Mouse (Mus musculus) embryo, embryonic 11.5 days (tissue): ENCODE results near the gene Prr15l.

Experiments
- DNase-seq: peaks from one replicate; pipeline ENCODE4 v3.0.0-alpha.2; 2012; ENCODE audit warnings: low read depth, low spot score

Prr15l gene

DNA sequence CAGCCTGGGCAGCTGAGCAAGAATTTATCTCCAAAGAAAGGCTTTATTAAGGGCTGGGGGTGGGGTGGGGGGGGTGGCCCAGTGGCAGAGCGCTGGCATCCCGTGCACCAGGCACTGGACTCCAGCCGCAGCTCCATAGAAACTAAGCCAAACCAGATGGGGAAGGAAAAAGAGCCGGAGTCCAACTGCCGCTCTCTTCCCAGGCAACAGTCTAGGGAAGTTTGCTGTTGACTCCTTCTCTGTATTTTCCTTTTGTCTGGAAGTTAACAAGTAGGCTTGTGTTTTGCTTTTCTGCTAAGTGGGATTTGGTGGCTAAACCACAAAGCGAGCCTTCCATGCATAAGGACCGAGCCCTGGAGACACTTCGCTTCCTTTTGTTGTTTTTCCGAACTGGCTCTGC lies 18.6 kb downstream of the Prr15l start:
- no peak for DNase-seq

- DNase-seq = no peak
Observed at GRCm38 (mm10) chr11:96947849-96948248, 19.9 kb downstream of the Prr15l start.

DNA sequence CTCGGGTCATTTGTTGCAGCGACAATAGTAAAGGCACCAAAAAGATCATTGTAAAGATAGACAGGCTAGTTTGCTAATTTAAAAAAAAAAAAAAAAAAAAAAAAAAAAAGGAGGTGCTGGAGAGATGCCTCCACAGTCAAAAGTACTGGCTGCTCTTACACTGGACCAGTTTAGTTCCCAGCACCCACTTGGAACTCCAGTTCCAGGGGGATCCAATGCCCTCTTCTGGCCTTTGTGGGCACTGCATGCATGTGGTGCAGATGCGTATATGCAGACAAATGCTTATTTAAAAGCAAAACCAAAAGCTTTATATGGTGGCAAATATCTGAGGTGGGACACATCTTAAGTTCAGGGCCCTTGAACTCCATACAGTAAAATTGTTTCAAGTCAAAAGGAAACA lies 22.9 kb downstream of the Prr15l start:
- no peak for DNase-seq

DNA sequence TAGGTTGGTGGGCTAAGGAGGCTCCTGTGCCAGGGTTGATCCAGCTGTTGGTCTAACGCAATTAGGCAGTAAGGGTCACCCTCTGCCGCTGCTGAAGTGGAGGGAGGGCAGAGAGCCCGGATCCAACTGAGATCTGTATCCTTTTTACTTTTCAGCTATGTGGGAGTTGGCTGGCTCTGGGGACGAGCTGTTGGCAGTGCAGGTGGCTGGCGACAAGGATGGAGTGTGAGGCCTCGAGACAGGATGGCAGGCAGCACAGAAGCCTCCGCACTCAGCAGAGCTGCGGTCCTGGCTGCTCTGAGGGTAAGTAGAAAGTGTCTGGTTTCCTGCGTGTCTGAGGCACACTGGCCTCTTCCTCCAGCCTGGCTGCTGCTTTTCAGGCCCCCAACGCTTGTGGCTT lies 24.5 kb downstream of the Prr15l start:
- no peak for DNase-seq

- no peak for DNase-seq
Observed at GRCm38 (mm10) chr11:96952896-96953295, 25.0 kb downstream of the Prr15l start.

GRCm38 (mm10) chr11:96955094-96955493 lies 27.2 kb downstream of the Prr15l start:
- DNase-seq = no peak

DNA sequence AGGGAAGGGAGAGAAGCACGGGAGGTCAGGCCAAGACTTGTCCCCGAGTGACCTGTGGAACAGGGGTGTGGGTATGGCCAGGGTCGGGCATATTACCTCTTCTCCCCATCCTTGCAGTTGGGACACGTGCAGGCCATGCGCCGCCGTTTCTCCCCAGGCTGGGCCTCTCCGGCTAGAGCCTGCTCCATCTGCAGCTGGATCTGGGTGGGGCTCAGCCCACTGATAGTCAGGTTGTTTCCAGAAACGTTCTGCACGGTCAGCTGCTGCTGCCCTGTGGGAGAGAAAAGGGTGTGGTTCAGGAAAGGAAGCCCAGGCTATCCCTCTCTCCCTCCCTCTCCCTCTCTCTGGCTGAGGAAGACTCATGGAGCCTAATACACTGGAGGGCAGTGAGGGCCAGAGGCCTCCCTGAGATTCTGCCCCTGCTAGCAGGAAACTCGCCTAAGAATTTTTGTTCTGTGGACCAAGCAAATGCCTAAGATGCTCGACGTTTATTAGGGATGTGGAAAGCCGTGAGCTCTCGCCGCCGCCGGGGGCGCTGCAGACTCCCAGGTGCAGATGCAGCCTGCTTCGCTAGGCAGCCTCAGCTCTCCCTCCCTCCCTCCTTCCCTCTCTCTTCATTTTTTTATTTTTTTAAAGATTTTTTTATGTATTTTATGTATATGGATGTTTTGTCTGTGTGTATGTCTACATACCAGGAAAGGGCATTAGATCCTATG lies 28.3 kb downstream of the Prr15l start:
- DNase-seq = no peak

DNA sequence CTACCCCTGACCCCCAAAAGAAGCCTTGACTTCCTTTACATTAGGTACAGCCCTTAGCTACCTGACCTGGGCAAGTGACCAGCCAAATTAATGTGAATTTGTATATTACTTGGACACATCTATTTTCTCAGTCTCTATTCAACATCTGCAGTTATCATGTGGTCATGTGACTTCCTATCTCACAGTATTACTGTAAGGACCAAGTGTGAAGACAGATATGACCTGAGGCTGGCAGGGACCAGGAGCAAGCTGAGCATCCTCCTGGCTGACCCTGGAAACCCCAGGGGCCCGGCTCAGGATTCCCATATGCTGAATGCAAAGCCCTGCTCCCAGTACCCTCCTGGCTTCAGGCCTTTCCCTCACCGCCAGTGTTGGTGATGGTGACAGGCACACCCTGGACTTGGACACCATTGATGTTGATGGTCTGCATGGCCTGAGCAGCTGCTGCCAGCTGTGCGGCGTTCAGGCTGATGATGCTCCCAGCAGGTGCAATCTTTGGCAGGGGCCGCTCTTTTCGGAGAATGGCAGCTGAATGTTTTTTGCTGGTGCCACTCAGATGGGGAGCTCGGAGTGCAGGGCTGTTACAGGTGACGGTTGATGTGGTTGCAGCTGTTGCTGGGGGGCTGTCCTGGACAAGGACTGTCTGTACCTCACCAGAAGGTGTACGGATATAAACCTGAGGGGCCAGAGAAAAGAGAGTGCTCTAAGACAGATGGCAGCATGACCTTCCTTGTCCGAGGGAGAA lies 29.3 kb downstream of the Prr15l start:
- DNase-seq = no peak

DNA sequence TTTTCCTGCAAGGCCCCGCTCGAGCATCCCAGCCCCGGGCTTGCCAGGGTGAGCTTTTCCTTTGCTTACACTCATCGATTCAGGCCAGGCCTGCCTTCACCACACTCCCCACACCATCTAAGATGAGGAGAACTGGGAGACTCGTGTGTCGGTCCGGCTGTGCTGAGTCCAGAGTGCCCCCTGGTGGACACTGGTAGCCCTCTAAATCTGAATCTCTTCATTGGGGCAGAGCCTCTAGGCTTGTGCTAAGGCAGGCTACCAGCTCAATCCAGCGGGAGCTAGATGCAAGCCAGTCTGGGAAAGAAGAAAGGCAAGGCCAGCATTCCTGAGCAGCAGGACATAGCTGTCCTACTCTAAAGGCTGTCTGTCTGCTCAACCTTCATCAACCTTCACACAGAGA lies 35.7 kb downstream of the Prr15l start:
- DNase-seq = peak; percentile 71

GRCm38 (mm10) chr11:96966172-96966571 lies 38.3 kb downstream of the Prr15l start:
- DNase-seq = no peak

DNA sequence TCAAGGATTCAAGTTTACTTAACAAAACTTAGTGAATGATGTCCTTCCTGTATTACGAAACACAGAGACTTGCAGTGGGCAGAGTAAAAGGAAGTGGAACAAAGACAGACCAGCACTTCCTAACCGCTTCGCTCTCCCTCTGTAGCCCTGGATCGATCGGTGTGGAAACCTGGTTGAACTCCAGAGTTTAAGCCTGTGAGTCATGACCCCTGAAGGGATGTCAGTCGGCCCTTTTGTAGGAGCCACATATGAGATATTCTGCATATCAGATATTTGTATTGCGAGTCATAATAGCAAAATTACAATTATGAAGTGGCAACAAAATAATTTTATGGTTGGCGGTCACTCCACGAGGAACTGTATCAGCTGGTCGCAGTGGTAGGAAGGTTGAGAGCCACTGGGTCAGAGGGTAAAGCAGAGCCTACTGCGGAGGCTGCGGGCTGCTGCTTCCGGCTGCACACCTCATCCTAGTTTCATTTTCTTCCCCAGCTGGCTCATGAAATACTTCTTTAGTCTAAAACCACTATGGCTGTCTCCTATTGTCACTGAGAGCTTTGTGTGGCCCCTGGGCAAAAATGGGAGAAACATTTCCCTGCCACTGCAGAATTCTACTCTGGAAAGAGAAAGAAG lies 39.1 kb downstream of the Prr15l start:
- no peak for DNase-seq

GRCm38 (mm10) chr11:96967544-96968269 lies 39.8 kb downstream of the Prr15l start:
- no peak for DNase-seq

GRCm38 (mm10) chr11:96968476-96968875 lies 40.6 kb downstream of the Prr15l start:
- no peak for DNase-seq

DNA sequence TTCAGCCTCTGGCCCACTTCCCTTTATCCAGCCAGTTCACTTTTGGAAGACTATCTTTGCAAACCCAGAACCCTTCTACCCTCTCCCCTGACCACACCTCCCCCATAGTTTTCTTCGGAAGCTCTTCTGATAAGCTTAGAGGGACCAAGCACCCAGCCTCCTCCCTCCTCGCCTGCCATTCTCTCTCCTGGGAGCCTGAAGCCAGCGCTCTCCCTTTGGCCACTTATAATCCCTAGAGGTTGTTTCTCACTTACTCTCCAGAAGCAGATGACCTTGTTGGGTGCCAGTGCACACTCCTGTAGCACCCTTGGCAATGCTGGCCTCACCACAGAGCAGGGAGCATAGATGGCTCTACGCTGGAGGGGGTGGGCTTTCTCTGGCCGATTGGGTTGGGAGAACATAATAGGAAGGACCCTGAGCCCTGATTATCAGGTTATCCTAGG lies 41.4 kb downstream of the Prr15l start:
- no peak for DNase-seq

- DNase-seq = no peak
Observed at GRCm38 (mm10) chr11:96969746-96970145, 41.8 kb downstream of the Prr15l start.

GRCm38 (mm10) chr11:96970341-96970740 lies 42.4 kb downstream of the Prr15l start:
- DNase-seq = no peak

DNA sequence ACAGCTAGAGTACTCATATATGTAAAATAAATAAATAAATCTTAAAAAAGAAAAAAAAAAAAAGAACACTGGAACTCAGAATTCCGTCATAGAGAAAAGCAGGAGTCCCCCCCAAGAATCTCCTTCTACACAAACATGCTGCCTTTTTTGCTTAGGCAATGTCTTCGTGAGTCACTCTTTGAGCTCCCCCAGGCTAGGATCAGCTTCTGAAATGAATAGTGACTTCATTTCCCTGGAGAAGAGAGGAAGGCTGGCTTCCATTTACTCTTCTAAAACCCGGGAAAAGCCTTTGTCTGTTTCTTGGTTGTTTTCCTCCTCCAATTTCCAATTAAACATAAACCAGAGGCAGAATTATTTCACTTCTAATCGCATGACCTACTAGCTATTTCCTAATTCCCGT lies 45.0 kb downstream of the Prr15l start:
- no peak for DNase-seq

GRCm38 (mm10) chr11:96973426-96973964 lies 45.6 kb downstream of the Prr15l start:
- DNase-seq = no peak

GRCm38 (mm10) chr11:96974813-96975212 lies 46.9 kb downstream of the Prr15l start:
- DNase-seq = no peak

GRCm38 (mm10) chr11:96975511-96976378 lies 47.8 kb downstream of the Prr15l start:
- no peak for DNase-seq

DNA sequence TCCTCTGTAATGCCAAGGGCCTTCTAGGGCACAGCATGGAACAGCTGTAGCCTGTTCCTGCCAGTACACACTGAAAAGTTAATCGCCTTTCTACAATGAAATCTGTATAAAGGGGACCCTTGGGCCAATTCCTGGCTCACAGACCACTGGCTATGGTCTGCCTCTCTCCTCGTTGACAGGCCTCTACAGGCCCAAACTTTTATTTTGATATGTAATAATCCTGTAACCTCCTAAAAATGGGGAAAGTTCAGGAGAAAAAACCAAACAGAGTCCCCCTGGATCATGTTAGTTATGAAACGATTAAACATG lies 48.4 kb downstream of the Prr15l start:
- no peak for DNase-seq
